Mouse (Mus musculus) olfactory bulb, adult 2 months (tissue): ENCODE results near the gene Slc27a1.

Experiments used
- CTCF ChIP-seq: fragments of 200-500 bp; IDR thresholded peaks from 2 replicates; pipeline ENCODE4 v1.5.1; 2012; ENCODE audit warnings: low read depth, mild to moderate bottlenecking, low read length, moderate library complexity; ENCODE audit not compliant: insufficient read depth
- POLR2A ChIP-seq: fragments of 200-500 bp; IDR thresholded peaks from 2 replicates; pipeline ENCODE4 v1.6.1; 2012; ENCODE audit warnings: mild to moderate bottlenecking, low read depth, low read length, moderate library complexity; ENCODE audit not compliant: insufficient read depth

DNA sequence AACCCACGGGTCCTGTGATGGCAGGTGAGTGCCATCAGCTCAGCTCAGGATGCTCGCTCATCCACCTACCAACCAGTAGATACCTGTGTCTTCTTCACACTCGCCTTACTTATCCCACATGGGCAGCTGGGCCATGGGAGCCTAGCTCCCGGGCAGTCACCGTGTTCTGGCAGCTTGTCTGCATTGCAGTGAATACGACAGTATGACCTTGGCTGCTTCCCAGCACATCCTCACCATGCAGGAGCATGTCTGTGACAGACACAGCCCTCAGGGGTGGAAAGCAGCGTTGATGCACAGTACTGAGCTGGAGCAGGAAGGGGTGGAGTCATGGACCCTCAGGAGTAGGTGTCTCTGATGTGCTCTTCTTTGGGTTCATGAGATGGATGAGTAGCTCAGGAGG is 5.7 kb downstream of the Slc27a1 start:
- TF ChIP-seq CTCF (no peak), POLR2A (no peak)
